Mouse (Mus musculus): Measurements from ENCODE around the gene Abi3.
A peak's percentile ranks its signal among the peaks of the same experiment; 100 is the strongest.
"Not testable (repeated sequence)": the region's sequence is repeated elsewhere in the genome, so short reads cannot be mapped to it uniquely, and the experiment has no call there.

Abi3 gene

DNA sequence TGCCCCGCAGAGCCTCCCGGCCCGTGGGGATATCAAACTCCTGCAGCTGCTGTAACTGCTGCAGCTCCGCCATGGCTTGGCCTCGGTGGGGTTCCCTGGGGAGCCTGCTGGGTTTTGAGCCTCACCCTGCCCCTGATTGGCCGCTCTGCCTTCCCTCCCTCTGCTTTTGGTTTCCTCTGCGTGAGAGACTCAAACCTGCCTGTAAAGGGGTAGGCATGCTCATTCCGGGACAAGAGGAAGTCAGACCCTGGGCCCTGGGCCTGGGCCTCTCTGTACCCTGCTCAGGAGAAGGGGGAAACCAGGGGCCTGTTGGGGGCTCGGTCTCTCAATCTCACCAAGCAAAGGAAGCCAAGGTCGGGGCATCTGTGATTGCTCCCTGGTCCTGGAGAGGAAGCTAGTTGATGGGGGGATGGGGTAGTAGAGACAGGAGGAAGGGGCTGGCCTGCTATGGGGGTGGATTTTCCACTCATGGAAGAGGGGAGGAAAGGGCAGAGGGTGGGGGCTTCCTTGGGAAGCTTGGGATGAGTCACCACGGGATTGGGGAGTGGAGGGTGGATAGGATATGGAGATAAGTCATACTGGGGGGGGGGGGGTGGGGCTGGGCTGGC lies at the start of gene Abi3:
Gene Abi3 (minus strand): TSS at position 403 of the 608 bp plus-strand sequence.
- DNase-seq (ENCODE audit: low read depth, low spot score): no peak

DNA sequence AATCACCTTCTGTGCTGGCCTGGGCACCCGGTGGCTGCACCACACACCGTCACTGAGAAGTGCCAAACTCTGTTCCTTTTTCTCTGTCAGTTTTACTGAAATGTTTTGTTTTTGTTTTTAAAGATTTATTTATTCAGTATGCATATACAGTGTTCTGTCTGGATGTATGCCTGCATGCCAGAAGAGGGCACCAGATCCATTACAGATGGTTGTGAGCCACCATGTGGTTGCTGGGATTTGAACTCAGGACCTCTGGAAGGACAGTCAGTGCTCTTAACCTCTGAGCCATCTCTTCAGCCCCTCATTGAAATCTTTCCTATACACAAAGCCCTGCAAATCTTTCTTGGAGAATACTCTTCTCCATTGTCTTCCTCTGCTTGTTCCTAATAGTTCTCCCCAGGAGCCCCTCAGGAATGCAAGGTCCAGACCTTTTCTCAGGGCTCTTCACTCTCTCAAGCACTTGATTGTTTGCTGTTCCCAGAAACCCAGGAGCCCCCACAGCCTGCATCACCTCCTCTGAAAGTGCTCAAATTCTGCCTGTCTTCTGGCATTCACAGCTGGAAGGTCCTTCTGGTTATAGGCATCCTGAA lies 48.3 kb upstream of the Abi3 start:
- DNase-seq (ENCODE audit: low read depth, low spot score): no peak

DNA sequence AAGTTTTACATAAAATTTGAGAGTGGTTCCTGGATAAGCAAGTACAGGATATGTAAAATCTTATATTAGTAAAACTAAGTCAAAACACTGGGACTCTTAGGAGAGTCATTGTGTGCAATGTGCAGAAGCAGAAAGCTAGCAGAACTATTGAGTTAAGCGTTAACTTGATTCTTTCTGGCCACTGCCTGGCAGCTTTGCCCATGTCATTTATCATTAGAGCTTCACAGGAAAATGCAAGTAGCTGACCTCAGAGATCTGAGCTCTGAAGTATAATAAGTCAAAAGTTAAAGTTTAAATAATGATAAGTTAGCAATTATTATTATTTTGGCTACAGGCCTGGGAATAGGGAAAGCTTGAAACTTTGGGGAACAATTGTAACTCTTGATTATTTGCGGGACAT lies 37.6 kb upstream of the Abi3 start:
- not testable (repeated sequence) for DNase-seq (ENCODE audit: low read depth, low spot score)

DNA sequence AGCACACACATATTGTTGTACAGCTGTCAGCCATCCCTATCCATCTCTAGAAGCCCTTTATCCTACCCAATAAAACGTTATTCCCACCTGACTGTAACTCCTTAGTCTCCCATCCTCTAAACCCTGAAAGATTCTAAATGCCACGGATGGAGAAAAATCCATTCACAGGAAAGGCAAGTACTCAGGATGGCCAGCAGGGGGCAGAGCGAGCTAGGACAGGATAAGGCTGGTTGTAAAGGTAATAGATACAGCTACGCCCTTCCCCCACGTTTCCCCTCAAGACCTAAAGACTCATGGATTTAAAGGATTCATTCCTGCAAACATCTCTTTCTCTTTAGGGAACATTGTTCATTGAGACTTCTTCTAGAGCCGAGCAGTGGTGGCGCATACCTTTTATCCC lies 34.0 kb upstream of the Abi3 start:
- peak; percentile 64 for DNase-seq (ENCODE audit: low read depth, low spot score)

DNA sequence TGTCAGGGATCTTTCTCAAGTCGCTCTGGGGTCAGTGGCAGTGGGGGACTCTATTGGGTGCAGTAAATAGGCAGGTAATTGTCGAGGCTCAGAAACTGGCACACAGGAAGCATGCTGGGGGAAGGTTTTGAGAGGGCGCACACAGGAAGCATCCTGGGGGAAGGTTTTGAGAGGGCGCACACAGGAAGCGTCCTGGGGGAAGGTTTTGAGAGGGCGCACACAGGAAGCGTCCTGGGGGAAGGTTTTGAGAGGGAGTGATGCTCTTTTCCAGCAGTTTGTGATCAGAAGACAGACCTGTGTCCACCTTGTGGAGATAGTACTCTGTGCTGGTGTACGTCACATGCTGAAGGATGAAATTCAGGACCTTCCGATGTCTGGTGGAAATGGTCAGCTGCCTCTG lies 33.5 kb upstream of the Abi3 start:
- DNase-seq (ENCODE audit: low read depth, low spot score): peak; percentile 31

DNA sequence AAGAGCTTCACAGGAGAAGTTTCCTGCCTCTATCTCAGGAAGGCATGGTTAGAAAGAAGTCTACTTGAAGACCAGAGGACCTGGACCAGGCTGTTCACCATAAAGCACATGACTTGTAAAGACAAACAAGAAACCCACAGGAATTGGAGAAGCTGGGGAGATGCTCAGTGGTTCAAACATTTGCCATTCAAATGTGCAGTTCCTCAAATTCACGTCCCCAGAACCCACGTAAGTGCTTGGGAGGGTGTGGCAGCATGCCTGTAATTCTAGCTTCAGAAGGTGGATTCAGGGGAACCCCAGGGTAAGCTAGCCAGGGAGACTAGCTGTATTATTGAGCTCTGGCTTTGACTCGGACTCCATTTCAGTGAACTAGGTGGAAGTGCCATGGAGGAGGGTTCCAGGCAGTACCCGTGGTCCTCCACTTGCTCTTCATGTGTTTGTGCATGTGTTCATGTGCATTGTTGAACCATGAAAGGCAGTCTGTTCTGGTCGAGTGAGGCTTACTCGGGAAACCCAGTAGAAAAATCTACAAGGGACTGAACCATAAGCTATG lies 27.7 kb upstream of the Abi3 start:
- no peak for DNase-seq (ENCODE audit: low read depth, low spot score)

DNA sequence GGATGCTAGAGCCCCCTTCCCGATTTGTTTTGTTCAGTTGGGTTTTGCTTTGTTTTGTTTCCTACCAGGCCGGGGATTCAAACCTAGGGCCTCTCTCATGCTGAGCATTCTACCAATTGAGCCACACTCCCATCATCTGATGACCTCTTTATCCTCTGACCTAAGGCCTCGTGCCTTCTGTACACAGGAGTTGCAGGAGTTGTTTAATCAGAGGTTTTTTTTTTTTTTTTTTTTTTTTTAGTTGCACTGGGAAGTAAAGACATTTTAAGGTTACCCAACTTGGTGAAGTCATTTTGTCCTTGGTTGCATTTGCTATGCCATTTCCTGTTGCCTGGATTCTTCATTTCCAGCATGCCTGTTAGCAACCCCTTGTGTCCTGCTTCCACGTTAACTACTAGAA lies 27.2 kb upstream of the Abi3 start:
- DNase-seq (ENCODE audit: low read depth, low spot score): no peak

DNA sequence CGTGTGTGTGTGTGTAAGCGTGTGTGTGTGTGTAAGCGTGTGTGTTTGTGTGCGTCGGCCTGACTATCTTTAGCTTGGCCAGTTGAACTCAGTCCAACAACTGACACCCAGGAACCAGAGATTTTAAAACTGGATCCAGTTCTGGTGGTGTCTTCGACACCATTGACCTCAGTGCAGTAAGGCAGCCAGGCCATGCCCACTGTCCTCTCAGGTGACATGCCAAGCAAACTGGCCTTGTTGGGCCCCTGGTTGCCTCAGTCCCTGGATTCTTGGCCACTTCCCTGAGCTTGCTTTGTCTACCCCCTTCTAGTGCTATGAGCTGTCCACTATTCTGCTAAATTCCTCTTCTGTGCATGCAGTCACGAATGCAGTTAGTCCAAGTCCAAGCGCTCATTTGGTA lies 19.1 kb upstream of the Abi3 start:
- no peak for DNase-seq (ENCODE audit: low read depth, low spot score)

DNA sequence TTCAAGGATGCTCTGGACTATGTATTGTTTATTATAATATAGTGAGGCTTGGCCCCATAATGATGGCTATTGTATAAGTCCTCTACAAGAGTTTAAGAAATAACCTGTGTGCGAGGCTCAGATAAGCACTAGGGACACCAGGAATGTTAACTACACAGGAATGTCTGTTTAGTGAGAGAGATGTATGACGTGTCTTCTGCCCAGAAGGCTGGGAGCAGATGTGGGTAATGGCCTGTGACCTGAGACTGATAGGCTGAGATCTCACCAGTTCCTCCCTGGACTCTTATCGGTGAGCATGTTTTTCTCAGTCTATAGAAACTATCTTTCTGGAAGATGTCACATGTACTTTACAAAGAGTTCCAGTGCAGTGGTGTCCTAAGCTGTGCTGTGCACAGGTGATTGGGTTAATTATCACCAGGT lies 17.8 kb upstream of the Abi3 start:
- DNase-seq (ENCODE audit: low read depth, low spot score): peak; percentile 12

DNA sequence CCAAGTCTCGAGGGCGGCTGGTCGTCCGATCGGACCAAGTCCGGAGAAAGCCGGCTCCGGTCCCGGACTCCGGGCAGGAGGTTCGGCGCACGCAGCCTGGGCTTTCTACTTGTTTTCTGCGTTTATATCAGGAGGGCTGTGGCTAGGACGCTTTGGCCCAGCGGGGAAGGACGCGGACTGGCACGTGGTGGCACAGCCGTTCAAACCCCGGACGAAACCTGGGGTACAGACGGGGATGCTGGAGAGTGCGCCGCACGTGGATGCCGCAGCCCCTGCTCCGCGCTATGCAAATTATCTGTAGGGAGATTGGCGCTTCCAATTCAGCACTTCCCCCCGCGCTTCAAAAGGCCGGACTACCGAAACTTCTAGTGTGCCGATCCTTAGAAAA lies 17.2 kb upstream of the Abi3 start:
- peak; percentile 85 for DNase-seq (ENCODE audit: low read depth, low spot score)

DNA sequence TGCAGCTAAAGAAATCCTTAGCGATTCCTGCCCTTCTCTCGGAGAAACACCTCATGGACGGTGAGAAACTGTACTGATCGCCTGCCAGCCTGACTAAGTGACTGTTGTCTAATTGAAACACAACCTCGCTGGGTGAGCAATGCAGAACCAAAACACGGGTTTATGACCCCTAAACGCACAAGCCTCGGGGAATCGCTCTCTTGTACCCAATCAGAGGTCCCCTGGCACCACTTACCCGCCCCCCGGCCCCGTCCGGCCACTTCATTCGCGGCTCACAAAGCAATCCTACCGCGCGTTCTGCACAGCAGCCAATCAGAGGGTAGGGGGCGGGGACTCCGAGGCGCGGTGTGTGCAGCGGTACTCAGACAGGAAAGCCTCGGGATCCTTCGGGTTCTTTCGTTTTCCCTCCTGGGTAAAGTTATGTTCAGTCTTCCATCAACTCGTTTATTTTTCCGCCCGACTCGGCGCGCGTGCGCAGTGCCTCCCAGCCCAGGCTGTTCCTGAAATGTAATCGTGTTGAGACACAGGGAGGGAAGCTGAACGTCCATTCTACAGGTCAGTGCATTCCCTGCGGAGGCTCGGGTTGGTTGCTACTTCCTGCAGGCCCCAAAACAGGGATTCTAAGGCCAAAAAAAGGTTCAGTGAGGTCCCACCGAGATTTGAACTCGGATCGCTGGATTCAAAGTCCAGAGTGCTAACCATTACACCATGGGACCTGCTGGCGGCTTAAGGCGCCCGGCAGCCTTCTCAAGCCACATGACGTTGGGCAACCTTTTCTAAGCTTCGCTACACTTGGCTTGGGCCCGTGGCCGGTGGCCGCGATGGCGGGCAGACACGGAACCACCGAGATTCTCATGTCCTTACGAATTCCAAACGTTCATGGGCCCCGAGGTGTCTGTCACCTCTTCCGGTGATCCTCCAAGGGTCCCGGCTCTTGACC lies 16.5 kb upstream of the Abi3 start:
- peak; percentile 99 for DNase-seq (ENCODE audit: low read depth, low spot score)

DNA sequence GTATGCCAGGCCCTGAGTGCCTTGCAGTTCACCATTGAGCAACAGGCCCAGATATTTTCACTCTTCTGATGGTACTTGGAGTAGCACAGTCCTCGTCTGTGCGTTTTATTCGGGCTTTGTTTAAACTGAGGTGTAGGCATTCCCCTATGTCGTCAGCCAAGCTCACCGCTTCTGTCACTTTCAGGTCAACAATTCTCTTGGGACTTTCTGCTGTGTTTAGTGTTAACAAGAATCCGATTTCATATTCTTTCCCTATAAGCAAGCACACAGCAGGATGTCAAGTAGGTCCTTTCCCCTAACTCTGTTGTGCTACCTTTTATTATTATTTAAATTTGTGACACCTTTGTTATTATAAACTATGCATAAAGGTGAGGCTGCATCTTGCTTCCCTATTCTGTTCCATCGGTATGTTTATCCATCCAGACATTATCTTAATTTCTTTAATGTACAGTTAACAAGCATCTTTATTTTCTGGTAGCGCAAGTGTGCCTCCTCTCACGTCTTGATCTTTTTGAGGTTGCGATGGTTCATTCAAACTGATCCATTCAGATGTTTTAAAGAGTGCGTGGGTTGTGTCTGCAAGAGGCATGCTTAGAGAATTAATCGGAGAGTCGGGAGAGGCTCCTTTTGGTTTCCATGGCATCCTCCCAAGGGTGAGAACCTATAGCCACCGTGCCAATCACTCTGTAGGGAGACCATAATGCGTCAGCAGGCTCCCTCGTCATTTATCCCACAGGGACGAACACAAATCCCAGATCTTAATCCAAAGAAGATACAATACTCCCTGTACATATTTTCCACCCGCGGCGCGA lies 15.6 kb upstream of the Abi3 start:
- DNase-seq (ENCODE audit: low read depth, low spot score): peak; percentile 81

DNA sequence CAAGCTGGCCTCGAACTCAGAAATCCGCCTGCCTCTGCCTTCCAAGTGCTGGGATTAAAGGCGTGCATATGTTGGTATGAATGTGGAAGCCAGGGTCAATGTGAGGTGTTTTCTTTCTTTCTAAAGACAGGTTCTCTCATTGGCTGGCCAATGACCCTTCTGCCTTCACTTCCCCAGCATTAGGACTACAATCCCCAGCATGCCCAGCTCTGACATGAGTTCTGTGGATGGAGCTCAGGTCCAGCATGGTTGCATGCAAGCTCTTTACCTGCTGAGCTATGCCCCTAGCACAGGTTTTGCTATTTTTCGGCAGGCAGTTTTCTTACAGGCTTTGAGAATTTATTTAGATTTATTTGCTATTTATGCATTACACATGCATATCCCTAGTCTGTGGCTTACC lies 15.0 kb upstream of the Abi3 start:
- peak; percentile 76 for DNase-seq (ENCODE audit: low read depth, low spot score)

DNA sequence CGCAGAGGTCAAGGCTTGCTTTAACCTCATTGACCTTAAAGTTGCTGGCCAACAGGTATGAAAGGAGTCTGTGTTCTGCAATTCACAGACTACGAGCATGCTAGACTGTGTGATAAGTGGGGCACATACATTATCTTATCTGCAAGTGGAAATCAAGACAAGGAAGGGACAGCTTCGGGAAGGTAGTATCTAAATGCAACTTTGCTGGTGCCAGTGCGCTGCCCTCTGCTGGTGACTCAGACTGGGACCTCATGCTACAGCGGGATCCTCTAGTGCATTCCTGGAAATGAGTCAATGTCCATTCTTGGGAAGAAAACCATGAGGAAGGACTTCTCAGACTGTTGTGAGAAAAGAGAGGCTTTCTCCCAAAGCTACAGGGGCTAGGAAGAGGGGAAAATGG lies 11.4 kb upstream of the Abi3 start:
- DNase-seq (ENCODE audit: low read depth, low spot score): peak; percentile 77

DNA sequence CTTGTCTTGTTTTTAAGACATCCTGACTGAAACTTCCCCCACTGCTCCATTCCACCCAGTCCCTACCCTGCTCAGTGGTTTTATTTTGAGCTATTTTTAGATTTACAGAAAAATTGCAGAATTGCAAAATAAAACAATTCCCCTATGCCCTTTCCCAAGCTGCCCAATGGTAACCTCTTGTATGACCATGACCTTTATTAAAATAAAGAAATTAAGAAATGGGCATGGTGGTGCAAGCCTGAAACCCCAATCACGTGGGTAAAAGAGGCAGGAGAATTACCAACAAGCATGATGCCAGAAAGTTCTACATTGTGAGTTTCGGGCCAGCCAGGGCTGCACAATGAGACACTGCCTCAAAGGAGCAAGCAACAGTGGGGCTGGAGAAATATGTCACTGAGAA lies 8.6 kb upstream of the Abi3 start:
- DNase-seq (ENCODE audit: low read depth, low spot score): no peak

DNA sequence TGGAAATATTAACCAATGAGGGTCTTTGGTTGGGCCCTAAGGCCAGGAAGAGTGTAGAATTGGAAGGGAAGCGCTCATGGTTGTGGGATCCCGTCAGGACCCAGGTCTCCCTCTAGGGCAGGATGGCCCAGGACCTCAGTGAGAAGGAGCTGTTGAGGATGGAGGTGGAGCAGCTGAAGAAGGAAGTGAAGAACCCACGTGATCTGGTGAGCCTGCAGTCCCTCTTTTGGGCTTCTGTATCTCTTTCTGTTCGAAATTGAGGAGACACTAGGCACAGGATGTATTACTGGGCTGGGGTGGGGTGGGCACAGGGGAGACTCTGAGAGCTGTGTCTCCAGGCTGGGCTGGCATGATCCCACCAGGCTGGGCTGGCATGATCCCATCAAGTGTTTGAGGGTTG lies 2.7 kb upstream of the Abi3 start:
- DNase-seq (ENCODE audit: low read depth, low spot score): no peak

DNA sequence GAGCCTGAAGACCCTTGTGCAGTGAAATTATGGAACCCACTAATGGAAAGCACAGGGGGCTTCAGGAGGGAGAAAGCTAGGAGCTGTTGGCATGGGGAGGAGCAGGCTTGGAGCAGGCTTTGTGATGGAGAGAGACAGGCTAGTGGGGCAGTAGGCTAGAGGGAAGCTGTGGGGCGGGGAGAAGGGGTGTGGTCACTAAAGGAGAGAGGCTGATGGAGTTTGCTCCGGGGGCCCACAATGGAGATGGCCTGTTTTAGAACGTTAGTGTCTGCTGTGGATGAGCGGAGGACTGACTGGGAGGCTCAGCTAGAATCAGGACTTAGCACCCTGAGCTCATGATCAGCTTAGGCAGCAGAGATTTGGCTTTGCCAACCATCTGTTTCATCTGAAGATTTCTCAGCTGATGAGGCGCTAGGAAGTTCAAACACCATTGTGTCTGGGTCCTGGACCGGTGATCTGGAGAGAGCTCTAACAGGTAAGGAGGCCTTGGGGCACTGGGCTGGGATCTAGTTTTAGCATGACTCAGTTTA lies 1.2 kb upstream of the Abi3 start:
- DNase-seq (ENCODE audit: low read depth, low spot score): no peak

DNA sequence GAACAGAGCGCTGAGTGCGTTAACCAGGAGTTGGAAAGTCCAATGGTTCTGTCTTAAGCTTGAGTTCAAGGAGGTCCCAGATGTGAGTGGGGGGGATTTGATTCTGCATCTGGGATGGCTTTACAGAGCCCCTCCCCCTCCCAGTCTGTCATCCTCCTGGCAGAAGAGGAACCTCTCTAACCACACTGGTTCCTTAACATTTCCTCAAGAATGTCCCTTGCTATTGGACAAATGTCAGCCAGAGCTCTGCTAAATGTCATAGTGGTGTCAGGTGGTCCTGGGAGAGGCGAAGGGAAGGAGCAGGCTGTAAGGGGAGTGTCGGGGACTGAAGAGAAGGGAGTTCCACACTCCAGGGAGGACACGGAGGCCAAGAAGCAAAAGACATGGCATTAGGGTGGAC lies 677 bp upstream of the Abi3 start:
- no peak for DNase-seq (ENCODE audit: low read depth, low spot score)

DNA sequence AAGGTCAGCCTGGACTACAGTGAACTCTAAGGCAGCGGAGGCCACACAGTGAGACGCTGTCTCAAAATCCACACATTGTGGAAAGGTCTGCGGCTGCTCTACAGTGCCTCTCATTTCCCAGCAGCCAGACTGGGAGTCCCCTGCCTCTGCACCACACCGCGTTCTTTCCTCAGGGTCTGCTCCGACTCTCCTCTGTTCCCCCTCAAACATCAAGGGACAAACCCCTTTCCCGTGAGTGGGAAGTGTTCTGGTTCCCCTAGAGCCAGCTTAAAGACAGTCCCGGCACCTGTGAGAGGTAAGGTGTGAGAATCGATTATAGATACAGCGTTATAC lies 812 bp downstream of the Abi3 start:
- no peak for DNase-seq (ENCODE audit: low read depth, low spot score)

DNA sequence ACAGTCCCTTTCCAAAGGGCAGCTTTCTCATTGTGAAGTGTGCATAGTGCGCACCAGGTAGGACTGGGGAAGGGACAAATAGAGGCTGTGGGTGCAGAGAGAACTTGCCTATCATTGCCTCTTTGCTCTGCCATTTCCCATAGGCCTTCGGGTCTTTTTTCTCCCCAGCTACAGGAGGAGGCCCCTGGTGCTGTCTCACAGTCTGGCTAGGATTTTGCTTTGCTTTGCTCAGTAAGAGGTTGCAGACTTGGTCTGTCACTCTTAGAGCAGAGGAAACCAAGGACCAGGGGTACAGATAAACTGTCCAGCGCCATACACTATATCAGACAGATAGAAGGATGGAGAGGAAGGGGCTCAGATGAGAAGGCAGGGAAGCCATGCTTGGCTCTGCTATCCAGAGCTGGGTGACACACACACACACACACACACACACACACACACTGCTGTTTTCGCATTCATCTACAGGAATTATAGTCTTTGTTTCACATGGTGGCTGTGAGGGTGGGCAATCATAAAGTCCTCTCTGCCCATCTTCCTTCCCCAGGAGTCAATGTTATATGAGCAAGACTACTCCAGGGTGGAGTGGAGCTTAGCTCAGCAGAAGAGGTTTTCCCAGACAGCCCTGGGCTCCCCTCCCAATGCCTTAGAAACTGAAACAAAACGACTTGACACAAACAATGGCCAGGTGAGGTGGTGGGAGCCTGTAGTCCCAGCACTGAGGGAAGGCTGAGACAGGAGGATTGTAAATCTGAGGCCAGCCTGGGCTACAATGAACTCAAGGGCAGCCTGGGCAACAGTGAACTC lies 1.4 kb downstream of the Abi3 start:
- DNase-seq (ENCODE audit: low read depth, low spot score): no peak

Measured in brain, adult 2 months (tissue).